Mouse (Mus musculus) cerebellum, postnatal 25 days (tissue): ENCODE measurements around the gene Sorl1.

Source experiments
- DNase-seq, 2 experiments: peaks; one replicate each; pipeline ENCODE4 v3.0.0; 2021; ENCODE audit warnings: mixed read lengths in 2 of 2

Sorl1 gene

DNA sequence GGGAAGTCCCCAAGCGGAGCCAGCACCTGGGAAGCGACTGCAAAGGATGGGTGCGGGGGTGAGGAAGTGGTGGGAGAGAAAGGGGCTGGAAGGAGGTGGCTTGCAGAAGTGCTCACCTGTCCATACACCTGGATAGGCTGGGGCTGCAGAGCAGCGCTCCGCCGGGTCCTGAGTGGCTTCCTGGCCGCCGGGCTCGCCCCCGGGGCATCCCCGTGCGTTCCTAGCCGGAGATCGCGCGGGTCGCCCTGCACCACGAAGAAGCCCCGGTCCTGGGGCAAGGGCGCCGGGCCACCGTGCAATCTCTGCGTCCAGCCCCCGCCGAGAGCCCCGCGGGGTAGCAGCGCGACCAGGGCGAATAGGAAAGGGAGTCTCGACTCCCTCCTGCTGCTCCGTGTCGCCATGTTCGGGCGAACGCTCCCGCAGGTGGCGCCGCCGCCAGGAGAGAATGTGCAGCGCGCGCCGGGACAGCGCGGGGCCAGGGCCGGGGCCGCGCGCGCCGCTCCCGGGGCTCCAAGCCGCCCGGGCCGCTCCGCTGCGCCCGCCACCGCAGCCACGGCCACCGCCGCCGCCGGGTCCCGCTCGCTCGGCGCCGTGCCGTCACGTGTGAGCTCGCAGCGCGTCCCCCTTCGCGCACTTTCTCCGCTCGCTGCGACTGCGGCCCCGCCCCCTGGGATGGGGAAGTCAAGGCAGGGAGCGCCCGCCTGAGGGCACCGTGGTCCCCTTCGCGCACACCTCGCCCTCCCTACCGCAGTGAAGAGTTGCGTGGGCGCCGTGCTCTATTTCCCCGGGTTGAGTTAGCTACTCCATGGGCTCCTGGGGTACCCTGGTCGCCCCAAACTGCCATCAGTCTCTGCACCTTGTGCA, at the start of gene Sorl1:
Gene Sorl1, minus strand, starts transcription at position 585 of the 864 bp plus-strand sequence.
- DNase-seq: peak; percentile 89 to 91

DNA sequence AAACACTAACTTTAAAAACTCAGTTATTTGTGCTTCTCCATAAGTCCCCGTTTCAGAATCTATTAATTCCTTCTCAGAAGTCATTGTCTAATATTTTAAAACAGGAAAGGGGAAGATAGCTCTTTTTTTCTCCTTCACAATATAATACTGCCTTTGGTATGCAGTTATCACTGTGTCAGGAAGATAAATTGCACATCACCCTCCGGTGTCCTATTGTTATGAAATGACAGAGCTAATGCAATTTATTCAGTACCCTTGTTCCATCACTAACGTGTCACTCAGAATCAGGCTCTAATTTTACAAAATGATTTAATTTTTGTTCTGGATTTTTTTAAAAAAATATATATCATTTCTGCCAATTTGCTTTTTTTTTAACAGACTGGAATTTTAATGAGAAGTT, 49.7 kb upstream of the Sorl1 start:
- no peak for DNase-seq

DNA sequence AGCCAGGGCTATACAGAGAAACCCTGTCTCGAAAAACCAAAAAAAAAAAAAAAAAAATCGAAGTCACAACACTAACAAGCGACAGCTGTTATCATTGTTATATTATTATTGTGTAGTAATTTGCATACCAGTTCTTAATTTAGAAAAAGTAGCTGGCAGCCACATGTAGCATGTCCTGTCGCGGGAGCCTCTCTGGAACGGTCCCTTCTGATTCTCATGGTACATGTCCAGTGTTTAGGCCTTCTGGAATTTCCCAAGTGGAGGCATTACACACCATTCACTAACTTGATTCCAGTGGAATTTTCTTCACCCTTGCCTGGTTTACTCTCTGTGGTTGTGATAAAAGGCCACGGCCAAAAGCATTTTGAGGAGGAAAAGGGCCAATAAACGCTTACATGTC, 45.4 kb upstream of the Sorl1 start:
- DNase-seq: no peak

DNA sequence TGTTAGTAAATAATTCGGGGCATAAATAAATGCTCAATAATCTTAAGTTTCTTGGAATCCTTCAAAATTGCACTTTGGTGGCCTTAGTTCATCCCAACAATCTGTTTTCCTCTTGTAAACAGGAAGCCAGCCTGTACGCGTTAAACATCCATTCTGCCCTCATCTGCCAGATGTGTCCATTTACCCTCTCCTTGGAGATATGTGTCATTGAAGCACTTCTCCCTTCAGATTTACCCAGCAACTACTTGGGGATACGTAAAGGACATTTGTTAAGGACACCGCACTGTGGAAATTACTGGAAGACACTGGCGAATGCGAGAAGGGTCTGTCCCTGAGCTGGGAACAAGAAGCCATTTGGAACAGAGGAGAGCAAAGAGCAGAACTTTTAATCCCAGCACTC, 44.9 kb upstream of the Sorl1 start:
- no peak for DNase-seq

DNA sequence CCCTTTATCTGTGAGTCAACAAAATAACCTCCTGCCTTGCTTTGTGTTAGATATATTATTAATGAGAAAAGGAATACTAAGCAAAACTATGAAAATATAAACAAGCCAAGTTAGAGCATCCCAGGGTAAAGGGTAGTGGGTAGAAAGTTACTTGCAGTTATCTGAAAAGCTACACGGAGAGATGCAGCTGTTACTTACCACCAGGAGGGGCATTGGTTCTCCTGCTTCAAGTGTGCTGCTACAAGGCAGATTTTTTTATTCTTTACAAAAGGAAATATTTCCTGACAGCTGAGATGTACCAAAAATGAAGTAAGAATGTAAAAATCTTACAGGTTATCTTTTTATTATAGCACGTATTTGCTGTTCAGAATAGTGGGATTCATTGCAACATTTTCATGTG, 40.8 kb upstream of the Sorl1 start:
- no peak for DNase-seq

DNA sequence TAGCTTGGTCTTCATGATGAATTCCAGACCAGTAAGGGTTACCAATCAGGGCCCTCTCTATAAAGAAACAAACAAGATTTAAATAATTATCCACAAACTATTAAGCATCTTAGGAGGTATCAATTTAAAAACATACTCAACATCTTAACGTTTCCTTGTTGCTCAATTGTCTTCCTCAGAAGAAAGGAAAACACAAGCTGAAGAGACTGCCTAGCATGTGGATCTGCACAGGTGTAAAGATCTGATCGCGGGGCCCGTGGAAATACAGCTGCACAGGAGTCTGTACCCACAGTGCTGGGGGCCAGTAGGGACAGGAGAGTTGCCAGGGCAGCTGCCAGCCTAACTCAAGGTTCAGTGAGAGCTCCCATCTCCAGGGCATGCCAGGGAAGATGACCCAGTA, 38.9 kb upstream of the Sorl1 start:
- no peak for DNase-seq

DNA sequence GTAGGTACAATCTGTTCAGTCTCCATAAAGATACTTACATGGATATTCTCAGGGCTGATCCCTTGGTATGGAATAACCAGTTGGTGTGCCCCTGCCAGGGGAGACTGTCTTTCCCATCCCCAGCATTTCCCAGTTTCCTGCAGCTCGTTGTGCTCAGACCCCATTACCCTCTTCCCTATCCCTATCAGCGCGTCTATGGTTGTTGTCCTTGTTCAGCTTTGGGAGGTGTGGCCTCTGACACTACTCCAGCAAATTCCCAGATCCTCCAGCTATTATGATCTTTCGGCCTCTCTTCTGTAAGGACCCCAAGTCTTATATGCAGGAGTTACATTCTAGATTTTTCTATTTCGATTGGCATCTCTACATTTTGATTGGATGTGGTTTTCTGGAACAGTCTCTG, 35.3 kb upstream of the Sorl1 start:
- DNase-seq: no peak

DNA sequence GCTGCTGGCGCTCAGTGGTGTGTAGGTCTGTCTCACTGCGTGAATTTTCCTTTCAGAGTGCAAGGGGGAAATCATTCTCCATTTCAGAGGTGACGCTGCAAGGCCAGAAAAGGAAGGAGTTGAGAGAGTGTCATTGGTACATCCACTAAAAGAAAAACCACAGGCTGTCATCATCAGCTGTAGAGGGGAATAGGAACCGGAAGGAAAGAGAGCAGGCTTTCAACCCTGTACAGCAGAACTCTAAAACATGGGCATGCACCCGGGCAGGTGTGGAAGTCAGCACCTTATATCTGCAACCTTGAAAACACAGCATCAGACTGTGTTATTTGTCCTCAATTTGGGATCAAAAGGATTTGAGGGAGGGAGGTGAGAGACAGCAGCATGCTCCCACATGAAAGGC, 34.6 kb upstream of the Sorl1 start:
- DNase-seq: no peak

DNA sequence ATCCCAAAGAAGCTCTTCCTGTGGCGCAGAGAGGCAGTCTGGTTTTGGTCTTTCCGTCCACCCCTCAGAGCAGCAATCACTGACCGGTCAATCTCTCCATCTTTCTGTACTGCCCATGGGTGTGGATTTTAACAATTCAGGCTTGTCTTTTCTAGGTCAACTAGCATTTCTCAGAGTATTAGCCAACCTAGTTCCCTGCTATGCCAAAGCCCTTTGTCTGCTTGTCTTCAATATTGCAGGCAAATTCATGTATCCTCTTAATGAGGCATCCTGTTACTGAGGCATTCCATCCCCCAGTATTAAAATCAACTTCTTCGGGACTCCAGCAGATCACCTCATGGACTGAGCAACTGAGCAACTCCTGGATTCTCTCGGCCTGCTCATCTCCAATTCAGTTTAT, 33.9 kb upstream of the Sorl1 start:
- no peak for DNase-seq

DNA sequence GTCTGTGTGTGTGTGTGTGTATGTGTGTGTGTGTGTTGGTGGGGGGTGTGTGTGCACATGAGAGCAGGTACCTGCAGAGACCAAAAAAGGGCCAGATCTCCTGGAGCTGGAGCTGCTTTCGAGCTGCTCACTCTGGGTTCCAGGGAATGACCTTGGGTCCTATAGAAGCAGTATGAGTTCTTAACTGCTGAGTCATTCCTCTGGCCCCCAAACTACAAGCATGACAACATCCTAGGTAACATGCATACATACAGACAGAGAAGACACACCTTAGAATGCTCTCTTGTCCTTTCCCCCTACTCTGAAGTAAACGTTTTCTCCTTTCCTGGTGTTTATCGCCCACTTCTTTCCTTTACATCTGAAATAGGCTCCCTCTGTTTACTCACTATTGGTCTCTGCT, 32.5 kb upstream of the Sorl1 start:
- no peak for DNase-seq

DNA sequence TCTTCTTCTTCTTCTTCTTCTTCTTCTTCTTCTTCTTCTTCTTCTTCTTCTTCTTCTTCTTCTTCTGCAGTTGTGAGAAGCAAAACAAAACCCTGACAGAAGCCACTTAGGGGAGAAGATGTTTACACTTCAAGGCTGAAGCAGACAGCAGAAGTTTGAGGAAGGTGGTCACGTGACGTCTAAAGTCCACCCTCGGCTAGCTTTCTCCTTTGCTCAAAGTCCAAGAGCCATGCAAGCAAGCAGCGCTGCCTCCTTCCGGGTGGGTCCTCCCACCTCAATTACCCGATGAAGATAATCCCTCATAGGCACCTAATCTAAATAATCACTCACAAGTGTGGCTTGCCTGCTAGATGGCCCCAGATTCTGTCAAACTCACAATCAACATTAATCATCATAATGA, 30.6 kb upstream of the Sorl1 start:
- DNase-seq: no peak

DNA sequence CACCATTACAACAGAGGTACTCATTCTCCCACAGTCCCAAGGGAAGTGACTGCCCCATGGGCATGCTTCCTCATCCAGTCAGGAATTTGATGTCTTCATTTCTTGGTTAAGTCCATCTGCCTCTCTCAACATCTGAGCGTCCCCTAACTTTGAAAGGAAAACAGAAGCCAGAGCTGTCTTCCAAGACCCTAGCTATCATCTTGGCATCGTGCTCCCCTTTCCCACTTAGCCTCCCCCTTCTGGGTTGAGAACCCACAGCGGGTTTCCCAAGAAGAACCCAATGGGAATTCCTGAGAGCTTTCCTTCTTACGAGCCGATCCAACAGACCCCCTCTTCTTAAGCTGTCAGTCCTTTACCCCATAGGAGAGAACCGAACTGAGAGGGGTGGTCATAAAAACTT, 24.7 kb upstream of the Sorl1 start:
- no peak for DNase-seq

DNA sequence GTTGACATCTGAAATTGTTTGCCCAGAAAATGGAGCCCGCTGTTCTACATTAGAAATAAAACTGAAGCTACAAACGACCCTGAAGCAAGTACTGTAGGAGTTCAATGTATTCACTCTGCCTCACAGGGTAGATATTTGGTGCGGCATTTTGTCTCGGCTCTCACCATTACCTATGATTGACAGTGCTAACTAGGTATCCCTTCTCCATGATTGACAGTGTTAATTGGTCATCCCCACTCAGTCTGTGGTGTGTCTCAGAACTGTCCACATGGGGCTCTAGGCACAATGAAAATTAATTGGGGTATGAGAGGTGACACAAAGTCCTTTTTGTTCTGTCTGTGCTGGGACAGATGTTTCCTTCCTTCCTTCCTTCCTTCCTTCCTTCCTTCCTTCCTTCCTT, 23.9 kb upstream of the Sorl1 start:
- DNase-seq: no peak

DNA sequence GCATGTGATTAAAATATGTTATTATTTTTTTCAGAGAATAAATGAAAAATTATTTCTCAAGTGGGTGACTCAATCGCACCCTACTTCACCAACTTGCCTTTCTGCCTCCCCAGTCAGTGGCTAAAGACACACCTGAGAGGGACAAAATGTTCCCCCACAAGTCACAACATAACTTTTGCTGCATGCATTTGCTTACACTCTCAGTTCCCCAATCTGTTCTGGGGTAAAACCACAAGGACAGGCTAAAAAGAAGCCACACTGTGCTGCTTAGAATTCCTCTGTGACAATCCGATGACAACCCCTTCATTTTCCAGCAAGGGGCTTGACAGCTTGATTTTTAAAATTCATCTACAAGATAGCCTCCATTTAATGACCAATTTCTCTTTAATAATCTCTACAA, 22.4 kb upstream of the Sorl1 start:
- DNase-seq: no peak

DNA sequence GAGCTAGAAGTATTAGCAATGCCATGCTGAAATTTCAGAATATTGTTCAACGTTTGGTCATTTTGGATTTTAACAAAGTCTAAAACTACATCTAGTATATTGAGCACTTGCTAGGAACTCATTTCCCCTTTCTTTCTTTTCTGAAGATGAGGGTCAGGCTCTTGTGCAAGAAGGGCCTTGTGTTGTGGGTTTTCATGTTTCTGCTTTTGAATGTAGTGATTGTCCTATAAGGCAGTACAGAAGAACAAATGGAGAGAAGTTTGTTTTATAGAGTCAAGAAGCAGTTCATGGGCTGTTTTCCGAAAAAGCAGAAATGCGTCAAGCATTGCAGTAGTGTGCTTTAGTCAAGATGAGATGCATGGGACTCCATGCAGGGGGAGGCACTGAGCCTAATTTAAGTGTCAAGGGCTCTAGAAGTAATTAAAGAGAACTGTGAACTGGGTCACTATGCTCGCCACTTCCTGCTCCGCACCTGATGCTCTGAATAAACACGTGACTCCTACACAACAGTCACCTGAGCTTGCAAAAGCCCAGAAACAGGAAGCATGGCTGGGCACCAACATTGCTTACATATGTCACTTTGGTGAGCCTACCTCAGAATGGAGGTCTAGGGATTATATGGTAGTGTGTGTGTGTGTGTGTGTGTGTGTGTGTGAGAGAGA, 17.6 kb upstream of the Sorl1 start:
- no peak for DNase-seq

DNA sequence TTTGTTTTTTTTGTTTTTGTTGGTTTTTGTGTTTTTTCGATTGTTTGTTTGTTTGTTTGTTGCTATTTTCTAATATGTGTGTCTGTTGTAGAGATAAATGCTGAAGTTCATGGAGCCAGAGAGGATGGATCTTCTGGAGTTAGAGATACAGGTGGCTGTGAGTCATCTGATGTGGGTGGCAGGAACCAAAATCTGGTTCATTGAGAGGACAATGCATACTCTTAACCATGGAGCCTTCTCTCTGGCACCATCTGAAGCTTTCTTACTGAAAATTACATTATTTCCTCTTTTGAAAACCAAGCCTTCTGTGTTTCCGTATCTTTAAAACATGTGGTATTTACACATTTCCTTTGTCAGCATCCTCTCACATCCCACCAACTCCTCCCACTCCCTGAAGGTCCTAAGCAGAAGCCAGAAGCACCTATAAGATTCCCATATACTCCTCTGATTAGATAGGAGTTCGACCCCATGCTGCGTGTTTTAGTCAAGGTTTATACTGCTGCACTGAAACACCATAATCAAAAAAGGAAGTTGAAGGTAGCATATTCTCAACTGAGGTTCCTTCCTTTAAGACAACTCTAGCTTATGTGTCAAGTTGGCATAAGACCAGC, 14.3 kb upstream of the Sorl1 start:
- DNase-seq: no peak

DNA sequence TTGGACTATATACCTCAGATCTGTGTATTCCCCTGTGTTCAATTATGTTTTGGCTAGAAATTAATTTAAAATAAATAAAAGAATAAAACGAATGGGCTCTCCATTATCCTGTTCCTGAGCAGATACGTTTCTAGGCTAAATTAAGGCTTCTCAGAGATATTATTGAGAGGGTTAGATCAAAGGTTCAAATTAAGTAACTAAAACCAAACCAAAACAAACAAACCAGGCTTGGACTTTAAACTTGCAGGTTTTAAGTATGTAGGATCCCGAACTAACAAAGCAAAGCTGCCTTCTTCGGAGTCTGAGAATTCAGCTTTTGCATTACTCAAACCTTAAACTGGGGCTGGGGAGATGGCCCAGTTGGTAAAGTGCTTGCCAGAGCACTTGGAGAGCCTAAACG, 13.5 kb upstream of the Sorl1 start:
- no peak for DNase-seq

DNA sequence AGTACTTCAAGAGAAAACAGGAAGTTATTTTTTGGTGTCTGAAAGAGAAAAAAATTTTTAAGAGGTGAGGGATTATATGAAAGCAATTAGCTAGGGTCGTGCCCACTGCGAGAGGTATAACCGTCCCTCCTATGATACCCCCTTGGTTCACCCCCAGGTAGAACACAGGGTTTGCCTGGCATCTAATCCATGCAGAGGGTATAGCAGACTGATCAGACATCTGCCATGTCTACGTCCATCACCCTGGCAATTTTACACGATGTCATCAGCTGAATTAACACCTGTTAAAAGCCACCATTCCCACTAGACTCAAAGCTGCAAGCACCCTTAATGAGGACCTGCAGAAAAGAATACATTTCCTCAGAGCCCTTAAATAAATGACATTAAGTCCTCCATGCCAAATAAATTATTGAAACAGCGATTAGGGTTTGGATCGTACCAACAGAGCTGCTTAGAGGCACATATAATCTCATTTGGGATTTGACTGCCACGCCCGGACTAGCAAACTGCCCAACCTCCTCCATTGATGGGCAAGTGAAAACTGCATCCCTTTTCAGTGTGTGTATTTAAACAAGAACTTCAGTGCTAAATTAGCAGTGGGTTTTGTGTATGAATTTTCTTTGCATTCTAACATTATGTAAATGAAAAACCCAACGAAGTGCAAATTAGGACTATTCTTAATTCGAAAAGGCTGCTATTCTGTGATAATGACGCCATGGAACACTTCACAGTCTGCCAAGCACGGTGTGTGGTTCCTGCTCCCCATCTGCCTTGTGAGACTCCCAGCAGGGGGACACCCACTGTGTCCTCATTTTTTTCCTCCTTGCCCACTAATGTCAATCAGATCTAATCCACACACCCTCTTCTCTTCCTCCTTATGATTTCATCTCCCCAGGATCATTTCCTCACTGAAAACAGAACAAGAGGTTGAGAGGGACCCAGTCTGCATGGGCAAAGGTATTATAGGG, 7.0 kb upstream of the Sorl1 start:
- DNase-seq: peak; percentile 87 to 90

DNA sequence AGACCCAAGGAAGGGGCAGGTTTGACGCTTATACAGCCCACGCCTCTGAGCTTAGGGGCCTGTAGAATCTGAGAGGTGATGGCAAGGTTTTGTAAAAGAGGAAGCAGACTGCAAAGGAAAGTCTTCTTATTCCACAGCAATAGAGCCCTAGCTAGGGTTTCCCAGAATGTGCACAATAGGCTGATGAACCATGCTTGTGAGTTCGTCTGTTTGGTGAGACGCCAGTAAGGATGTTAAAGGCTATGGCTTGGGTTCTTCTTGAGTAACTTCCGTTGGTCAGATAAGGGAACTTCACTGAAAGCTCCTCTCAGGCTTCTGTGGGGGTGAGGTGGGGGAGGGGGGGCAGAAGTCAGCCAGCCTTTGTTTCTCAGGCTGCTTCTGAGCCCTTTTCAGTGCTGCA, 3.9 kb upstream of the Sorl1 start:
- DNase-seq: no peak

DNA sequence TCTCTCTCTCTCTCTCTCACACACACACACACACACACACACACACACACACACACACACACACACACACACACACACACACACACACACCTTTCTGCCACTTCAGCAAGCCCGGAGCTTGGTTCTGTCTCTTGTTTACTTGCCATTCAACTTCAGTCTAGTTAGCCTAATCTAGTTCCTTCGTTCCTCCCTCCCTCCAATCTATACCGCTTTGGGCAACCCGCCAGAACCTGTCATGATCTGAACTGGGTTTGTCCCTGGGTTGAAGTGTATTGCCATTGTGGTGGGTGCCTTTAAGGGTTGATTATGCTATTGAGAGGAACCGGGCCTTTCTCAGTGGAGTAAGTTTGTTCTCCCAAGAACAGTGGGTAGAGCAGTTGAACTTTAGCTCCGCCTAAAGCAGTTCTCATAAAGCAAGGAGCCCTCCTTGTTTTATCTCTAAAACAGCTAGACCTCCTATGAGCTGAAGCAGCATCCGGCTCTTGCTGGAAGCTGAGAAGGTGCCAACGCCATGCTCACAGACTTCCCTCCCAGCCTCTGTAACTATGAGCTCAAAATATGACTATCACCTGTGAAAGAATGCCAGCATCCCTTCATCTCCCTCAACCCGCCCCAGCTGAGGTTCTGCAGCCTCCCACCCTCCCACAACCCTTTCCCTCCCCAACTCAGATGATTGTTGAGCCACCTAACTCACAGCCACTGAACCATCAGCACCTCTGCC, 1.3 kb upstream of the Sorl1 start:
- DNase-seq: no peak

DNA sequence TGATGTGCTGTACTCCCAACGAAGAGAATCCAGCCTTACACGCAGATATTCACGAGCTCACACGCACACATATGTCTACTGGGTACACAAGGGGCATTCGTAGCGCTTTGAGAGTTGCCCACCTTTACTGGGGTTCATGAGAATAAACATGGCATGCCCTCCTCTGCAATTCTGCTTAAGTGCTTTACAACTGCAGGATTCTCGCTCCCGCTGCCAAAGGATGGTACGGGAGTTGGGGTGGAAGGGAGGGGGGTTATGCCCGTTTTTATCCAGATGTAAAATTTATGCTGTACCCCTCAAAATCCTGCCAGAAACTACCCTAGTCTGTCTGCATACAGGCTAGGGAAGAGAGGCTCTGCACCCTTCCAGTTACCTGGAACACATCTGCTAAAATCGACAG, 893 bp downstream of the Sorl1 start:
- peak in 1 of 2 experiments; percentile 51 for DNase-seq

DNA sequence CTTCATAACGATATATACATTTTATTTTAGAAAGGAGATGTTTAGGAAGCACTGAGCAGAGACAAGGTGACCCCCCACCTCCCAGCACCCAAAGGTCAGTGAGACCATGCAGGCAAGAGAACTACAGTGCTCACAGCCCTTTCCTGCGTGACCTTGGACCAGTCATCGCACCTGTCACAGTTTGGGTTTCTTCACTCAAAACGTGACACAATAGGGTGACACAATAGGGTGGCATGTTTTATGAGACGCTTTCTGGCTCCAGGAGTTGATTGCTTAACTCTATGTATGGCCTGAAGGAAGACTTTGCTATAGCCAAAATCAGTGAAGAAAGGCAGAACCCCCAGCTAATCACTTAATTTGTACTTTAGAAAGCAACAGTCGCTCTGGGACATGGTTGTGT, 1.7 kb downstream of the Sorl1 start:
- DNase-seq: no peak
